Mouse (Mus musculus): ENCODE measurements at regions not wholly inside any gene's neighbourhood (a gene's known extent, or its start where the extent isn't known, plus 50 kb on each side); places are given as distances from the start of the nearest gene placed in this dataset.

DNA sequence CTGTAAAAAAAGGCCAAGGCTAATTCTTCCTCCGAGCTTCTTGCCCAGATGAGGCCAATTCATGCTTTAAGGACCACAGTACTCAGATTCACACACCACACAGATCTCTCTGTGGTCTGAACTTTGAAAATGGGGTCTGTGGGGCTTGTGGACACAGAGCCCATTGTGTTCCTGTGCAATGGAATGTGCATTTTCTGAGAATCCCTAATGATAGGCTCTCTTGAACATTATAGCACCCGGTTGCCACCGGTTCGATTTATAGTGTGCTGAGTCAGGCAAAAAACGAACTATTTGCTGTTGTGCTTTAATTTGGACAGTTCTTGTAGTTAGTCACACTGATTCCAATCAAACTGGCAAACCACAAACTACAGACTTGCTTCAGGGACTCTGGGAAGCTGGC, 160.7 kb upstream of the St8sia2 start:
- TF ChIP-seq CTCF (IDR thresholded peaks at IDR 0.05) (no peak), POLR2A (IDR thresholded peaks at IDR 0.05; ENCODE audit: insufficient read depth, low read depth, low read length) (no peak), EP300 (IDR thresholded peaks at IDR 0.05; ENCODE audit: insufficient read depth, low read depth, low read length) (no peak)

Data from heart, adult 2 months (tissue).